Mouse (Mus musculus) hindbrain, postnatal 0 days (tissue): ENCODE results near the gene Glis2. TPM values are rescaled to one million over a fixed set of nuclear protein-coding genes. Genes with fewer than 3 reads are reported as not detected.

Experiments
- ATAC-seq: fragments of 200-750 bp; cut with Nextera tagmentation; 2 replicates; pipeline ENCODE4 v1.8.0; 2017; ENCODE audit warnings: mild to moderate bottlenecking, moderate TSS enrichment, moderate library complexity
- DNase-seq: peaks from one replicate; pipeline ENCODE4 v3.0.0-alpha.2; 2015; ENCODE audit warnings: low spot score
- H3K27ac ChIP-seq: fragments of 300-500 bp; sonication (generic); 2 replicates; pipeline ENCODE4 v1.5.1; 2014; ENCODE audit warnings: mild to moderate bottlenecking
- H3K27me3 ChIP-seq: fragments of 300-500 bp; sonication (generic); 2 replicates; pipeline ENCODE4 v1.6.1; 2014; ENCODE audit warnings: low read length, mixed read lengths; ENCODE audit not compliant: insufficient read depth
- H3K36me3 ChIP-seq: fragments of 300-500 bp; sonication (generic); 2 replicates; pipeline ENCODE4 v1.6.1; 2014; ENCODE audit warnings: low read length, mixed read lengths; ENCODE audit not compliant: insufficient read depth
- H3K4me1 ChIP-seq: fragments of 300-500 bp; sonication (generic); 2 replicates; pipeline ENCODE4 v1.6.1; 2014; ENCODE audit warnings: antibody characterized with exemption, low read length, mixed read lengths; ENCODE audit not compliant: insufficient read depth
- H3K4me2 ChIP-seq: fragments of 300-500 bp; sonication (generic); 2 replicates; pipeline ENCODE4 v1.6.1; 2014; ENCODE audit warnings: low read depth, mild to moderate bottlenecking, low read length, moderate library complexity, mixed read lengths
- H3K4me3 ChIP-seq: fragments of 300-500 bp; sonication (generic); 2 replicates; pipeline ENCODE4 v1.5.1; 2014; ENCODE audit warnings: low read length
- H3K9ac ChIP-seq: fragments of 300-500 bp; sonication (generic); replicated peaks from 2 replicates; pipeline ENCODE4 v1.6.1; 2014; ENCODE audit warnings: mild to moderate bottlenecking, low read length, moderate library complexity, mixed read lengths
- H3K9me3 ChIP-seq: fragments of 300-500 bp; sonication (generic); 2 replicates; pipeline ENCODE4 v1.6.1; 2016; ENCODE audit warnings: low read length, mixed read lengths
- CTCF ChIP-seq: IDR thresholded peaks from 2 replicates; pipeline ENCODE4 v1.5.1; 2016; ENCODE audit warnings: antibody characterized with exemption, control low read depth, low read depth
- WGBS: fragments of 180-500 bp; shearing (Covaris S2); extraction: QIAGEN DNeasy Blood & Tissue Kit; methylation state at CpG from one replicate; pipeline ENCODE4 v1.1.7; 2014; 5-methylcytosine and 5-hydroxymethylcytosine counted together
- polyA plus RNA-seq: library from polyadenylated mRNA; unstranded; fragments of >200 nt; fragmentation: Nextera tagmentation; extraction: Ambion mirVana; gene quantifications from 2 replicates; pipeline ENCODE4 v1.2.1, GENCODE M21; 2015
- total RNA-seq: library from RNA; depleted of rRNA; stranded (reverse); fragments of >200 nt; gene quantifications from 2 replicates; pipeline ENCODE4 v1.2.3, GENCODE M21; 2014

Gene Glis2
- total and polyA plus RNA-seq, 2 experiments from 2014 or later = 12.0 to 25.8 TPM

DNA sequence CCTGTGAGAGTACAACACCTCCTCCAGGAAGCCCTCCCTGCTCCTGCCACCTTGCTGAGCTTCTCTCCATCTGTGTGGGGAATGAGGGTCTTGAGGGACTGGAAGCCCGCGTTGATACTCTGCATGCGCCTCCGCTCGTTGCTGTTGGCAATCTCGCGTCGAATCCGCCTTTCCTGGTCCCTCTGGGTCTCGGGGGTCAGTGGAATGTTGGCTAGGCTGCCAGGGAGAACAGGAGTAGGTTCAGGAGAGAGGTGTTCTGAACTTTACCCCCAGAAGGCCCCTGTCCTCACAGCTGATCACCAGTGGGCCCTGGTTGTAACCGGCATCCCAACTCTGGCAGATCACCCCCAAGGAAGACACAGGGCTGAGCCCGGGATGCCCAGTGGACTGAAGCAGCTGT, 42.6 kb upstream of the Glis2 start:
- H3K27me3 ChIP-seq = no peaks in the 10 kb centered on the region
- DNase-seq = no peak
- no peak for TF ChIP-seq CTCF
- no peak overlapping the region for H3K4me2 ChIP-seq
- no peak overlapping the region for H3K27ac ChIP-seq
- 91% methylated on average over 12 of the region's 12 CpGs for WGBS
- H3K36me3 ChIP-seq = no peaks in the 10 kb centered on the region
- peaks cover 4% of the 10 kb centered on the region; the same call in 1 of the 2 replicates for H3K4me1 ChIP-seq
- H3K9me3 ChIP-seq = no peaks in the 10 kb centered on the region
- H3K4me3 ChIP-seq = no peak overlapping the region
- H3K9ac ChIP-seq = no peak overlapping the region
- ATAC-seq = no peak

DNA sequence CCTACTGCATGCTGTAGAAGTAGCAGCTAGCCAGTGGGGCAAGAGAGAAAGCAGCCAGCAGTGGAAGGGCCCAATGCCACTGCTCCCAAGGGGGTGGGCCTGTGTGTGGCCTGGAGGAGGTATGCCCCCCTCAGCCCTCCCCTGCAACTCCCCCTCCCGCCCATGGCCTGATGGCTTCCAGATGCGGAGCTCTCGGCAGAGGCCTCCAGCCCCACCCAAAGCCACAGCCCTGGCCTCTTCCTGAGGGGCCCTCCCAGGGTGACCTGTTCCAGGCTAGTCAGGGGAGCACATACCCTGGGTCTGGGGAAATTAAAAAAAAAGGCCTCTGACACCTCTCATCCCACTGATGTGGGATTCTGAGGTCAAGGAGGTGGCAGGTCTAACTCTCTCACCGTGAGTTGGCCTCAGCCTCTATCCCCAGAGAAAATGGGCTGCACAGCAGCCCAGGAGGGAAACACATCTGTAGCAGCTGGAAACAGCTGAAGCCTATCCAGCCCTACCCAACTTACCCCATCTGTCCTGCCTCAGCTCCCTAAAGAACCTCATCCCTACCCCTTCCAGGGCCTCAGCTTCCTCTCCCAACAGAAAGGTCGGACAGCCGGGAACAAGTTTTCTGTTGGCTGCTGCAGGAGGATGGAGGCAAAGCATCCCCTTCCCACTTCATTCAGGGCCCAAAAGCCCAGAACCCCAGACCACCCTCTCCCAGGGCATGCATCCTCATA, 41.5 kb upstream of the Glis2 start:
- H3K4me1 ChIP-seq = peaks cover 15% of the 10 kb centered on the region
- no peak for TF ChIP-seq CTCF
- H3K4me2 ChIP-seq = no peak overlapping the region
- no peaks in the 10 kb centered on the region for H3K36me3 ChIP-seq
- ATAC-seq (0 out of 2 replicates have a peak, but pooled peaks have one; percentile 28), DNase-seq (no peak)
- 0 out of 2 replicates have a peak overlapping the region, but pooled peaks have one; percentile 13 for H3K9ac ChIP-seq
- H3K27me3 ChIP-seq = no peaks in the 10 kb centered on the region
- H3K9me3 ChIP-seq = no peaks in the 10 kb centered on the region
- 76% methylated on average over 6 of the region's 6 CpGs for WGBS
- no peak overlapping the region for H3K27ac ChIP-seq
- H3K4me3 ChIP-seq = no peak overlapping the region

DNA sequence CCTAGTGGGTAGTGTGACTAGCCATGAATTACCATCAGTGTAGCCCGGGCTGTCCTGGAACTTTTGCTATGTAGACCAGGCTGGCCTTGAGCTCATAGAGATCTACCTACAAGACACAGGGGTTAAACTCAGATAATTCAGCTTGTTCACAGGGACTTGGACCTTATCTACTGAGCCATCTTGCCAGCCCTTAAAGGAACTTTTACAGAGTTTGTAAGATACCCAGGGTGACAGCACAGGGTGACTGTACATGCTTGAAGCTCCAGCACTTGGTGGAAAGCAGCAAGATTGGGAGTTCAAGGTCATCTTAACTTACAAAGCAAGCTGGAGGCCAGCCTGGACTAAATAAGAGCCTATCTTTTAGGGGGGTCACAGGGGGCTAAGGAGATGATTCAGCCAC, 39.0 kb upstream of the Glis2 start:
- peaks cover 15% of the 10 kb centered on the region for H3K4me1 ChIP-seq
- TF ChIP-seq CTCF = no peak
- WGBS = 97% methylated on average over 1 of the region's 1 CpGs

DNA sequence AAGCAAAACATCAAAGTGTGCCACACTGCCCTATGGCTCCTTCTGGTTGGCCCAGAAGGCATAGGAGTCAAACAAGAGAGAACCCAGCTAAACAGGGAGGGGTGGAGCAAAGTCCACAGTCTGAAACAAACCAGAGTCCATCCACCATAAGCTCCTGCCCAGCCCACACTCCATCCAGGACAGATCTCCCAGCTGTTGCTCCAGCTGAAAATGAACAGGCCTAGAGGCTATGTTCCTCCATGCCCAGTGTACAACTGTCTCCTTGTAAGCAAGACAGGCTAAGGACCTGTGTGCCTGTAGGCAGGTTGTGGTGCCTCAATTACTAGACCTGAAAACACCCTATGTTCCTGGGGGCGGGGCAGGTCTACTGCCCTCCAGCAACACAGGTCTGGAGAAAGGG, 37.4 kb upstream of the Glis2 start:
- Histone ChIP-seq H3K27ac (no peak overlapping the region), H3K36me3 (no peaks in the 10 kb centered on the region), H3K4me3 (no peak overlapping the region), H3K9ac (no peak overlapping the region), H3K4me1 (peaks cover 15% of the 10 kb centered on the region), H3K27me3 (no peaks in the 10 kb centered on the region), H3K4me2 (peak overlapping the region; percentile 94), H3K9me3 (no peaks in the 10 kb centered on the region)
- 100% methylated on average over 1 of the region's 1 CpGs for WGBS
- ATAC-seq (no peak), DNase-seq (no peak)
- no peak for TF ChIP-seq CTCF

More for the DNA sequence above, 39.0 kb upstream of the Glis2 start:
- no peak for ATAC-seq
- Histone ChIP-seq H3K36me3 (no peaks in the 10 kb centered on the region), H3K27ac (no peak overlapping the region), H3K9me3 (no peaks in the 10 kb centered on the region), H3K4me2 (no peak overlapping the region), H3K9ac (no peak overlapping the region), H3K27me3 (no peaks in the 10 kb centered on the region), H3K4me3 (no peak overlapping the region)
- DNase-seq = no peak

DNA sequence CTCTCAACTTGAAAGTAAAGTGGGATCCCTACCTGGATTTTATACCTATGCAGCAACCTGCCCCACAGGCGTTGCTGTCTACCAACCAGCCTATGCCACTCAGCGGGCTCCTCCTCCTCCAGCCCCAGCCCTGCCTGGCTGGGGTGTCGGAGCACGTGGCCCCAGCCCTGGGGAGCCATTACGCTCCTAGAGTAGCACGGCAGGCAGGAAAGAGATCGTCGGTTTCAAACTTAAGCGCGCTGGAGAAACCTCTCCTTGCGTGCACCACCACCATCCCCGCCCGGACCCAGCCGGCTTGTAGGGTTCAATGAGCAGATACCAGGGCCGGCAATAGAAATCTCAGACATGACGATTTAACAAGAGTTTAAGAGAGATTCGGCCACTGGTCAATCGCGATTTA, 36.6 kb upstream of the Glis2 start:
- ATAC-seq = peak; percentile 22
- Histone ChIP-seq H3K9me3 (no peaks in the 10 kb centered on the region), H3K27me3 (no peaks in the 10 kb centered on the region), H3K4me1 (peaks cover 15% of the 10 kb centered on the region), H3K4me2 (peak overlapping the region; percentile 94), H3K27ac (peak overlapping the region; percentile 94), H3K4me3 (peak overlapping the region; percentile 81), H3K9ac (peak overlapping the region; percentile 71), H3K36me3 (no peaks in the 10 kb centered on the region)
- WGBS = under 1% methylated on average over 19 of the region's 19 CpGs
- peak; percentile 79 for DNase-seq
- TF ChIP-seq CTCF = no peak

DNA sequence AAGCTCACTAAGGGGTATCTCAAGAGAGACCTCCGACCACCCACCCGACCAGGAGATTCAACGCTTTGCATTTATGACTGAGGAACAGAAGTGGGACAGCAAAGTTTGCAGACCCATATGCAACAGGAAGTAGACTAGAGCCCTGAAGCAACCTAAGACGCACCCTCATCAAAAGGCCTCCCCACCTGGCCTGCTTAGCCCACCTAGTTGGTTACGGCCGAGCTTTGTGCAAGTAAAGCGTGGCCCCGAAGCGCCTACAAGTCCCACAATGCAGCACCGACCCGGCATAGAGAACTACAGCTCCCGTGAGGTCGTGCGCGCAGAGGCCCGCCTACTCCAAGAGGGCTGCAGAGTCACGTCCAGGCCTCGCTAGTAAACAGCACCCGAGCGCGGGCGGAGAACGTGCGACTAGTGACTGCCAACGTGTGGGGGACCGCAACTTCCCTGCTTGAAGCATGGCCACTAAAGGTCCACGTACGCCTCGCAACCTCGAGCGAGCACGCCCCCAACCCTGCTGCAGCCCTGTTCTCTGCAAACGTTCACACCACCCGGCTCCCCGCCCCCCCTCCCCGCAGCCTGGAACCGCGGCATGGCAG, 36.0 kb upstream of the Glis2 start:
- no peak for TF ChIP-seq CTCF
- H3K4me3 ChIP-seq = peak overlapping the region; percentile 81

More for the DNA sequence above, 36.0 kb upstream of the Glis2 start:
- Histone ChIP-seq H3K9me3 (no peaks in the 10 kb centered on the region), H3K27me3 (no peaks in the 10 kb centered on the region), H3K4me2 (peak overlapping the region; percentile 94), H3K4me1 (peaks cover 15% of the 10 kb centered on the region), H3K27ac (peak overlapping the region; percentile 94), H3K9ac (peak overlapping the region; percentile 71), H3K36me3 (no peaks in the 10 kb centered on the region)
- ATAC-seq (peak; percentile 92), DNase-seq (peak; percentile 95)
- under 1% methylated on average over 38 of the region's 38 CpGs for WGBS
